Mouse (Mus musculus) heart, embryonic 16.5 days (tissue): Measurements from ENCODE around the gene C330007P06Rik. TPM values are rescaled to one million over a fixed set of nuclear protein-coding genes. Genes with fewer than 3 reads are reported as not detected.

ENCODE experiments used
- ATAC-seq: fragments of 200-750 bp; cut with Nextera tagmentation; replicated peaks from 2 replicates; pipeline ENCODE4 v1.8.0; 2017; ENCODE audit warnings: moderate number of reproducible peaks; ENCODE audit not compliant: insufficient read depth, low FRiP score; ENCODE audit errors: extremely low read depth
- H3K27ac ChIP-seq: fragments of 300-500 bp; sonication (generic); 2 replicates; pipeline ENCODE4 v1.5.1; 2014; ENCODE audit warnings: mild to moderate bottlenecking, low read length, control low read depth, moderate library complexity
- H3K27me3 ChIP-seq: fragments of 300-500 bp; sonication (generic); 2 replicates; pipeline ENCODE4 v1.6.1; 2014; ENCODE audit warnings: low read length, mixed read lengths; ENCODE audit not compliant: control insufficient read depth, insufficient read depth
- H3K36me3 ChIP-seq: fragments of 300-500 bp; sonication (generic); 2 replicates; pipeline ENCODE4 v1.6.1; 2014; ENCODE audit not compliant: control insufficient read depth, insufficient read depth
- H3K4me1 ChIP-seq: fragments of 300-500 bp; sonication (generic); 2 replicates; pipeline ENCODE4 v1.6.1; 2014; ENCODE audit warnings: low read length, mixed read lengths; ENCODE audit not compliant: control insufficient read depth, insufficient read depth
- H3K4me2 ChIP-seq: fragments of 300-500 bp; sonication (generic); 2 replicates; pipeline ENCODE4 v1.6.1; 2014; ENCODE audit warnings: low read depth, mild to moderate bottlenecking, control low read depth, low read length
- H3K4me3 ChIP-seq: fragments of 300-500 bp; sonication (generic); 2 replicates; pipeline ENCODE4 v1.5.1; 2014; ENCODE audit warnings: mild to moderate bottlenecking, control low read depth, low read length
- H3K9ac ChIP-seq: fragments of 300-500 bp; sonication (generic); 2 replicates; pipeline ENCODE4 v1.6.1; 2014; ENCODE audit warnings: low read length, control low read depth
- H3K9me3 ChIP-seq: fragments of 300-500 bp; sonication (generic); replicated peaks from 2 replicates; pipeline ENCODE4 v1.6.1; 2016; ENCODE audit warnings: low read length; ENCODE audit not compliant: control insufficient read depth
- WGBS: fragments of 180-500 bp; shearing (Covaris S2); extraction: QIAGEN DNeasy Blood & Tissue Kit; methylation state at CpG from one replicate; pipeline ENCODE4 v1.1.7; 2014; 5-methylcytosine and 5-hydroxymethylcytosine counted together
- polyA plus RNA-seq: library from polyadenylated mRNA; unstranded; fragments of >200 nt; fragmentation: Nextera tagmentation; extraction: Ambion mirVana; gene quantifications from 2 replicates; pipeline ENCODE4 v1.2.1, GENCODE M21; 2015

Gene C330007P06Rik
- polyA plus RNA-seq, 1 experiment from 2014 or later, result 20.4 TPM

DNA sequence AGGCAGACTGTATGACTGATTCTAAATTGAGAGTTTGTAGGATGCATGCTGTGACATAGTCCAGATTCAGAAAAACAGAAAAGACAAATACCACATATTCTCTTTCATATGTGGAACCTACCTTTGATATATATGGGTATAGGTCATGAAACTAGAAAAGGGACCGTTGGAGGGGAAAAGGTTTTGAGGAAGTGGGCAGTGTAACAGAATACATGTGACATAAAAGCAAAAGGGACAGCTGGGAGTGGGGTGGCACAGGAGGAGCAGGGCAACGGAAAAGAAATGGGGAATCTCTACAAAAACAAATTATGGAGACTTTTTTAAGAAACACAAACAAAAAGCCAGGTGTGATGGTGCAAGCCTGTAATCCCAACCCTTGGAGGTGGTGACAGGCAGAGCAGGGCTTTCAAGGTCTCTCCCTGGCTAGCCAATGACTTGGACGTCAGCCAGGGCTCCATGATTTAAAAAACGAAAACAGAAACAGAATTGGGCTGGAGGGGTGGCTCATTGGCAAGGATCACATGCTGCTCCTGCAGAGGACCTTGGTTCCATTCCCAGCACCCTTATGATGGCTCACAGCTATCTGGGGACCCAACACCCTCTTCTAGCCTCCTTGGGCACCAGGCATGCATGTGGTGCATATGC lies 30.4 kb downstream of the C330007P06Rik start:
- no peaks in the 10 kb centered on the region for H3K36me3 ChIP-seq
- no peak overlapping the region for H3K27ac ChIP-seq
- no peaks in the 10 kb centered on the region for H3K4me1 ChIP-seq
- 54% methylated on average over 4 of the region's 4 CpGs for WGBS
- H3K27me3 ChIP-seq, result no peaks in the 10 kb centered on the region
- no peak overlapping the region for H3K9ac ChIP-seq
- H3K4me2 ChIP-seq, result no peak overlapping the region
- H3K9me3 ChIP-seq, result no peaks in the 10 kb centered on the region
- ATAC-seq, result no peak
- H3K4me3 ChIP-seq, result no peak overlapping the region

DNA sequence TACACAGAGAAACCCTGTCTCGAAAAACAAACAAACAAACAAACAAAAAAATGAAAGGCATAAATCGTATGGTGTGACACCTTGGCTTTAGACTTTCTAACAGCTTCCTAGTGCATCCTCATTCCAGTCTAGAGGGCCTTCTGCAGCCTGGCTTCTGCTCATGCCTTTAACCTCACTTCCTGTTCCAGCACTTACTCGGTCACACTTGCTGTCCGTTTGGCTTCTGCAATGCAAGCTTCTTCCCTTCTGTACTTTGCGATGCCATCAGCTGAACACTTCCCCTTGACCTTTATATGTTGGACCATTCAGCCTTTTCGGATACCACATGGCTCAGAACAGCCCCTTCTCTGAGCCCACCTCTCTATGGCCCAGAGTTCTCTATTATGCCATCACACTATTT lies 32.2 kb downstream of the C330007P06Rik start:
- H3K27me3 ChIP-seq, result no peaks in the 10 kb centered on the region
- no peaks in the 10 kb centered on the region for H3K9me3 ChIP-seq
- WGBS, result 68% methylated on average over 6 of the region's 6 CpGs
- H3K27ac ChIP-seq, result no peak overlapping the region
- no peak overlapping the region for H3K4me3 ChIP-seq
- H3K36me3 ChIP-seq, result no peaks in the 10 kb centered on the region
- no peak overlapping the region for H3K4me2 ChIP-seq
- no peak overlapping the region for H3K9ac ChIP-seq
- H3K4me1 ChIP-seq, result no peaks in the 10 kb centered on the region
- no peak for ATAC-seq

DNA sequence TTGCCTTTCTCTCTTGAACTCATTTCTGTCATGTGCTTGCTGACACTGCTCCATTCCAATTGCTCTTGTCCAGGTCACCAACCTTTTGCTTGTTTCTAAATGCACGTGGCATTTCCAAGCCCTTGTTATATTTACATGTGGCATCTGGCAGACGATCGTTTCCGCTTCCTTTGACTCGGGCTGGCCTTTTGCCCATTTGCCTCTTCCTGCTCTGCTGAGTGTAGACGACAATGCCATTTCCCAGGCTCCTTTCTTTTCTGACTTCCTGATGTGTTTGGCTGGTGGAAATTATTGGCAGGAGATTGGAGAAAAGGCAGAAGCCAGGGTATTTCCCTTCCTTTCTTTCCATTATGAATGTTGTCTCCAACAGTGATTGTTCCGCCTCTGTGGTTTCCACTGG lies 34.5 kb downstream of the C330007P06Rik start:
- no peaks in the 10 kb centered on the region for H3K36me3 ChIP-seq
- ATAC-seq, result peak; percentile 23; the same call in 1 of the 2 replicates
- no peaks in the 10 kb centered on the region for H3K4me1 ChIP-seq
- H3K9ac ChIP-seq, result no peak overlapping the region
- H3K4me3 ChIP-seq, result no peak overlapping the region
- peak overlapping the region; percentile 48 for H3K27ac ChIP-seq
- no peak overlapping the region for H3K4me2 ChIP-seq
- H3K9me3 ChIP-seq, result no peaks in the 10 kb centered on the region
- WGBS, result 57% methylated on average over 7 of the region's 7 CpGs
- no peaks in the 10 kb centered on the region for H3K27me3 ChIP-seq

DNA sequence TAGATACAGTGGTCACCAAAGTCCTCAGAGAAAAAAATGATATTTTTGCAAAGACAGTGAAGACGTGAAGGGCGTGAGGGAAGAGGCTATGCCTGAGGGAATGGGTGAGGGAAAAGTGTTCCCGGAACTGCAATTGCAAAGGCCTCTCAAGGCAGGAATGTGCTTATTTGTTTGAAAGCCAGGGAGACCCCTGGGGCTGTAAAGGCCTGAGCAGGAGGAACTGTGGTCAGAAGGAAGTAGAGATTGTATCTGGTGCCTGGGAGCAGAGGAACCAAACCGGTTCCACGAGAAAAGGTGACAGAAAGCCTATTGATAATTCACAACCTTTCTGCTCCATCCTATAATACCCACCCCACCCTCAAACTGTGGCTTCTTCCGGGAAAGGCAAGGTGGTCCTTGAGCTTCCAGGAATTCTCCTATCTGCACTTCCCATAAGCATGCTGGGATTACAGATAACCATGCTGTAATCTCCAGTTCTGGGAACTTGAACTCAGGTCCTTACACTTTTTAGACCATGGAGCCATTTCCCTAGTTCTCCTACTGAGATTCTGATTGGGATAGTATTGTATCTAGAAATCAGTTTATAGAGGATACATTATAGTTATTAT lies 36.7 kb downstream of the C330007P06Rik start:
- no peak overlapping the region for H3K27ac ChIP-seq
- no peaks in the 10 kb centered on the region for H3K9me3 ChIP-seq
- H3K4me1 ChIP-seq, result peaks cover under 1% of the 10 kb centered on the region
- no peaks in the 10 kb centered on the region for H3K36me3 ChIP-seq
- ATAC-seq, result no peak
- no peak overlapping the region for H3K4me2 ChIP-seq
- no peaks in the 10 kb centered on the region for H3K27me3 ChIP-seq
- WGBS, result 53% methylated on average over 6 of the region's 6 CpGs
- H3K9ac ChIP-seq, result no peak overlapping the region
- no peak overlapping the region for H3K4me3 ChIP-seq

DNA sequence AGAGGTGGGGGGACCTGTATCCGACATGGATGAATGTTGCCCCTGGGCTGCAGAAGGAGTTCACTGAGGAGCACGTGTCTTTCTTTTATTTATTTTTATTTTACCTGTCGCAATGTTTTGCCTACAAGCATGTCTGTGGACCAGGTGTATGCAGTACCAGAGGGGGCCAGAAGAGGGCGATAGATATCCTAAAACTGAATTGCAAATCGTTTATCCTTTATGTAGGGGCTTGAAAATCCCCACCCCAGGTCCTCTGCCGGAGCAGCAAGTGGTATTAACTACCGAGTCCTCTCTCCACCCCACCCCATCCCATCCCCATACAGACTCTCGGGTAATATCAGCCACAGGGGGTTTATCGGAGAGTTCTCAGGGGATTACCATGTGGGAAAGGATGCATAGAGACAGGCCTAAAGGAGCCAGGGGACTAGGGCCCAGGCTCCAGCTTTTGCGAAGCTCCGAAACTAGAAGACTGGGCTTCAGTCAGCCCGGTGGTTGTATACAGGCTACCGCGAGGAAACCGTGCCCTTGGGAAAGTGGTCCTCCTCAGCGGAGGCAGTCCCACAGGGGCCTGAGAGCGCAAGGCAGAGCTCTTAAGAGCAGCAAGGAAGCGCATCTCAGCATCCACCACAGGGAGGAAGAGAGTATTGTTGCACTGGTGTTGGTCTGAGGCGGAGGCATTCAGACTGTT lies 40.4 kb downstream of the C330007P06Rik start:
- Histone ChIP-seq H3K36me3 (no peaks in the 10 kb centered on the region), H3K4me1 (peaks cover 9% of the 10 kb centered on the region), H3K27me3 (no peaks in the 10 kb centered on the region), H3K27ac (no peak overlapping the region), H3K9ac (0 out of 2 replicates have a peak overlapping the region, but pooled peaks have one; percentile 11), H3K4me2 (peak overlapping the region; percentile 51), H3K4me3 (peak overlapping the region; percentile 19; the same call in 1 of the 2 replicates), H3K9me3 (no peaks in the 10 kb centered on the region)
- no peak for ATAC-seq
- 26% methylated on average over 19 of the region's 19 CpGs for WGBS

DNA sequence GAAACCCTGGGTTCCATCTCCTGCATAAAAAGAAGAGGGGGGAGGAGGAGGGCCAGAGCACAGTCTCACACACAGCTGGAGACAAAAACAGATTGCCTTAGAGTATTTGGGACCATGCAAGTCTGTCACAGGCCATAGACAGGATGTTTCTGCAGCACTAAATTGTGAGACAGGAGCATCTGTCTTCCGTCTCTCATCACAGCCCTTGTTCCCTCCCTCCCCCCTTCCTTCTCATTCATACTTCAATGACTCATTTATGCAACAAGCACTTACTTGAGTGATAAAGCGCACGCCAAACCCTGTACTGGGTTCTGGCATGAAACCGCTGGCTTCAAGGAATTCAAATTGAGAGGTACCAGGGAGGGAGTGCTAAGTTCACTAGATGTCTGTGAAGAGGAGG lies 42.3 kb downstream of the C330007P06Rik start:
- Histone ChIP-seq H3K9ac (no peak overlapping the region), H3K4me3 (no peak overlapping the region), H3K27me3 (no peaks in the 10 kb centered on the region), H3K4me1 (peaks cover 9% of the 10 kb centered on the region), H3K4me2 (no peak overlapping the region), H3K36me3 (no peaks in the 10 kb centered on the region), H3K9me3 (no peaks in the 10 kb centered on the region), H3K27ac (no peak overlapping the region)
- ATAC-seq, result peak; percentile 51
- WGBS, result 31% methylated on average over 4 of the region's 4 CpGs

DNA sequence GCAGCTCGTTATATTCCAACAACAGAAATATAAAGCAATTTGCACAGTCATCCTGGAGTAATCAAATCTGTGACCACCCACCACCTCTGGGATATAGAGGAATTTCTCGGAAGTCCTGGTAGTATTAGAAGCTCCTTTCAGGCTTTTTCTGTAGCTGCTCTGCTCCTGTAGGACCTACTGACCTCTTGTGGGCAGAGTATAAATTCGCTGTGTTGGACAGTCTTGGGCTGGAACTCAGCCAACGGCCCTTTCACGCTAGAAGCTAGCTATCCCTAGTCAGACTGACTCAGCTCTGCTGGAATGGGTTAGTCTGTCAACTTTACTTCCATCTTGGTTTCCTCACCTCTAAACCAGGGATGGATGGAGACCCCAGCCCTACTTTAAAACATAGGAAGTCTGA lies 43.6 kb downstream of the C330007P06Rik start:
- H3K4me2 ChIP-seq, result no peak overlapping the region
- peak; percentile 45; the same call in 1 of the 2 replicates for ATAC-seq

DNA sequence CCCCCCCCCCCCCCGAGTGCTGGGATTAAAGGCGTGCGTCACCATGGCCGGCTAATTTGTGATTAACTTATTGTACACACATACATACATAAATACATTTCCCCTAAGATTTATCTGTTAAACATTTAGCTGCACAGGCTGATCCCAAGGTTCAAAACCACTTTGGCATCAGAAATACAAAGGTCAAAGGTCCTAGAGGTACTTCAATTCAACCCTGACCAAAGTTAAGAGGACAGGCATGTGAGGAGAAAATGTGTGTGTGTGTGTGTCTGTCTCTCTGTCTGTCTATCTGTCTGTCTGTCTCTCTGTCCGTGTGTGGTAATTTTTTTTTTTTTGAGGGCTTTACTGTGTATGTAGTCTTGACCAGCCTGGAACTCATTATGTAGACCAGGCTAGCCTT lies 47.0 kb downstream of the C330007P06Rik start:
- Histone ChIP-seq H3K4me1 (peaks cover 6% of the 10 kb centered on the region), H3K4me2 (no peak overlapping the region), H3K9ac (no peak overlapping the region), H3K36me3 (no peaks in the 10 kb centered on the region), H3K27ac (no peak overlapping the region), H3K9me3 (no peaks in the 10 kb centered on the region), H3K27me3 (no peaks in the 10 kb centered on the region), H3K4me3 (no peak overlapping the region)
- 81% methylated on average over 5 of the region's 5 CpGs for WGBS
- ATAC-seq, result no peak

More for the DNA sequence above, 43.6 kb downstream of the C330007P06Rik start:
- H3K4me1 ChIP-seq, result peaks cover 9% of the 10 kb centered on the region
- H3K4me3 ChIP-seq, result no peak overlapping the region
- H3K36me3 ChIP-seq, result no peaks in the 10 kb centered on the region
- no peaks in the 10 kb centered on the region for H3K27me3 ChIP-seq
- 20% methylated on average over 5 of the region's 5 CpGs for WGBS
- H3K27ac ChIP-seq, result no peak overlapping the region
- H3K9me3 ChIP-seq, result no peaks in the 10 kb centered on the region
- no peak overlapping the region for H3K9ac ChIP-seq

DNA sequence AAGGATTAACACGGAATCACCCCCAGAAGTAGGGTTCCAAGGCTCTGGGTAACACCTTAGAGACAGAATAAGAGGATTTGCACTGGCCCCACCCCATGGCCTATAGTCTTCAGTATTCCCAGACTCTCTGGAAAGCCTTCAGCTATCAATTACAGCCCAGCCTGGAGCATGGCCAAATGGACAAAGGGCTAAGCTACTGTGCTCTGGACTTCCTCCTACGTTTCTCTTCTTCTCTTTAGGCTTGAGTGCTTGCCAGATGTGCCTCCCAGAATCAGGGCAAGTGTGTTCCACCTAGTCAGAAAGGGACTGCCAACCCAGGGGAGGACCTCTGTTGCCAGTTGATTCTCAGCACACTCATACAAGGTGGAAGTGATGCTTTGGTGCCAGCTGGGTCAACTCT lies 48.9 kb downstream of the C330007P06Rik start:
- no peak for ATAC-seq
- H3K27me3 ChIP-seq, result no peaks in the 10 kb centered on the region
- H3K36me3 ChIP-seq, result no peaks in the 10 kb centered on the region
- no peak overlapping the region for H3K9ac ChIP-seq
- H3K9me3 ChIP-seq, result no peaks in the 10 kb centered on the region
- H3K27ac ChIP-seq, result no peak overlapping the region
- H3K4me1 ChIP-seq, result no peaks in the 10 kb centered on the region; the same call in 1 of the 2 replicates
- H3K4me3 ChIP-seq, result no peak overlapping the region
- no peak overlapping the region for H3K4me2 ChIP-seq
- WGBS, result 49% methylated on average over 2 of the region's 2 CpGs
